Mouse (Mus musculus) embryonic facial prominence, embryonic 13.5 days (tissue): ENCODE data around the gene 4933406M09Rik. TPM values are rescaled to one million over a fixed set of nuclear protein-coding genes. Genes with fewer than 3 reads are reported as not detected.

ENCODE experiments used
- ATAC-seq: fragments of 200-750 bp; cut with Nextera tagmentation; 2 replicates; pipeline ENCODE4 v1.8.0; 2017; ENCODE audit warnings: low read depth; ENCODE audit not compliant: insufficient number of reproducible peaks, insufficient read depth, low FRiP score, low TSS enrichment
- H3K27ac ChIP-seq: fragments of 300-500 bp; sonication (generic); 2 replicates; pipeline ENCODE4 v1.5.1; 2015; ENCODE audit warnings: moderate library complexity, mild to moderate bottlenecking, inconsistent platforms
- H3K27me3 ChIP-seq: fragments of 300-500 bp; sonication (generic); 2 replicates; pipeline ENCODE4 v1.6.1; 2015; ENCODE audit warnings: mild to moderate bottlenecking, inconsistent platforms
- H3K36me3 ChIP-seq: fragments of 300-500 bp; sonication (generic); 2 replicates; pipeline ENCODE4 v1.6.1; 2015; ENCODE audit warnings: mild to moderate bottlenecking, inconsistent platforms
- H3K4me1 ChIP-seq: fragments of 300-500 bp; sonication (generic); 2 replicates; pipeline ENCODE4 v1.6.1; 2015; ENCODE audit warnings: inconsistent platforms
- H3K4me2 ChIP-seq: fragments of 300-500 bp; sonication (generic); 2 replicates; pipeline ENCODE4 v1.6.1; 2015; ENCODE audit warnings: moderate library complexity, mild to moderate bottlenecking, inconsistent platforms
- H3K4me3 ChIP-seq: fragments of 300-500 bp; sonication (generic); 2 replicates; pipeline ENCODE4 v1.5.1; 2015; ENCODE audit warnings: mild to moderate bottlenecking, inconsistent platforms
- H3K9ac ChIP-seq: fragments of 300-500 bp; sonication (generic); 2 replicates; pipeline ENCODE4 v1.6.1; 2015; ENCODE audit warnings: mild to moderate bottlenecking, inconsistent platforms
- H3K9me3 ChIP-seq: fragments of 300-500 bp; sonication (generic); 2 replicates; pipeline ENCODE4 v1.6.1; 2016; ENCODE audit warnings: inconsistent platforms
- WGBS: fragments of 180-500 bp; shearing (Covaris S2); methylation state at CpG from one replicate; pipeline ENCODE4 v1.1.7; 2015; ENCODE audit warnings: mixed read lengths; 5-methylcytosine and 5-hydroxymethylcytosine counted together
- polyA plus RNA-seq: library from polyadenylated mRNA; unstranded; fragments of >200 nt; fragmentation: Nextera tagmentation; extraction: Ambion mirVana; gene quantifications from 2 replicates; pipeline ENCODE4 v1.2.1, GENCODE M21; 2015

The 4933406M09Rik gene
- polyA plus RNA-seq, 1 experiment from 2014 or later = not detected

- Histone ChIP-seq H3K9ac (peak overlapping the region; percentile 58), H3K27ac (no peak overlapping the region), H3K36me3 (no peaks in the 10 kb centered on the region), H3K9me3 (no peaks in the 10 kb centered on the region), H3K4me1 (peaks cover 9% of the 10 kb centered on the region), H3K27me3 (no peaks in the 10 kb centered on the region), H3K4me2 (peak overlapping the region; percentile 61), H3K4me3 (peak overlapping the region; percentile 37)
- no peak for ATAC-seq
- 11% methylated on average over 19 of the region's 19 CpGs for WGBS
Measured at GRCm38 (mm10) chr1:134381795-134382625, 3.7 kb upstream of the 4933406M09Rik start.

- H3K27ac ChIP-seq = no peak overlapping the region
- H3K4me3 ChIP-seq = no peak overlapping the region
- no peaks in the 10 kb centered on the region for H3K27me3 ChIP-seq
- H3K4me2 ChIP-seq = no peak overlapping the region
- H3K4me1 ChIP-seq = peaks cover 9% of the 10 kb centered on the region
- no peak for ATAC-seq
- no peaks in the 10 kb centered on the region for H3K9me3 ChIP-seq
- H3K36me3 ChIP-seq = no peaks in the 10 kb centered on the region
- 87% methylated on average over 4 of the region's 4 CpGs for WGBS
- no peak overlapping the region for H3K9ac ChIP-seq
Measured at GRCm38 (mm10) chr1:134384581-134384980, 1.2 kb upstream of the 4933406M09Rik start.

GRCm38 (mm10) chr1:134385176-134385575 is 564 bp upstream of the 4933406M09Rik start:
- Histone ChIP-seq H3K4me3 (no peak overlapping the region), H3K27ac (no peak overlapping the region), H3K27me3 (no peaks in the 10 kb centered on the region), H3K4me1 (peaks cover 9% of the 10 kb centered on the region), H3K36me3 (no peaks in the 10 kb centered on the region), H3K9ac (no peak overlapping the region), H3K4me2 (no peak overlapping the region), H3K9me3 (no peaks in the 10 kb centered on the region)
- no peak for ATAC-seq

GRCm38 (mm10) chr1:134393827-134394226 is 8.1 kb downstream of the 4933406M09Rik start:
- H3K4me2 ChIP-seq = no peak overlapping the region
- H3K27ac ChIP-seq = no peak overlapping the region
- no peaks in the 10 kb centered on the region for H3K4me1 ChIP-seq
- no peak for ATAC-seq
- no peak overlapping the region for H3K9ac ChIP-seq
- no peaks in the 10 kb centered on the region for H3K36me3 ChIP-seq
- WGBS = 52% methylated on average over 5 of the region's 5 CpGs
- no peaks in the 10 kb centered on the region for H3K9me3 ChIP-seq
- no peak overlapping the region for H3K4me3 ChIP-seq
- no peaks in the 10 kb centered on the region for H3K27me3 ChIP-seq

GRCm38 (mm10) chr1:134398210-134398609 is 12.5 kb downstream of the 4933406M09Rik start:
- ATAC-seq = no peak
- no peak overlapping the region for H3K4me2 ChIP-seq
- no peaks in the 10 kb centered on the region for H3K36me3 ChIP-seq
- H3K9me3 ChIP-seq = no peaks in the 10 kb centered on the region
- H3K9ac ChIP-seq = no peak overlapping the region
- H3K4me3 ChIP-seq = no peak overlapping the region
- H3K27ac ChIP-seq = no peak overlapping the region
- no peaks in the 10 kb centered on the region for H3K4me1 ChIP-seq
- 89% methylated on average over 12 of the region's 12 CpGs for WGBS
- no peaks in the 10 kb centered on the region for H3K27me3 ChIP-seq

GRCm38 (mm10) chr1:134399735-134400134 is 14.0 kb downstream of the 4933406M09Rik start:
- Histone ChIP-seq H3K4me1 (no peaks in the 10 kb centered on the region), H3K27me3 (no peaks in the 10 kb centered on the region), H3K4me2 (no peak overlapping the region), H3K27ac (no peak overlapping the region), H3K9me3 (no peaks in the 10 kb centered on the region), H3K36me3 (no peaks in the 10 kb centered on the region), H3K9ac (no peak overlapping the region), H3K4me3 (no peak overlapping the region)
- ATAC-seq = no peak
- WGBS = 52% methylated on average over 5 of the region's 5 CpGs

GRCm38 (mm10) chr1:134405509-134406413 is 20.0 kb downstream of the 4933406M09Rik start, which contains the start of gene Cyb5r1:
TSS of gene Cyb5r1 (plus strand) at chr1:134405559.
- peaks cover 20% of the 10 kb centered on the region for H3K4me1 ChIP-seq
- WGBS = under 1% methylated on average over 43 of the region's 43 CpGs

GRCm38 (mm10) chr1:134406414-134406771 is 20.7 kb downstream of the 4933406M09Rik start:
- peak; percentile 39; the same call in 1 of the 2 replicates for ATAC-seq

More at GRCm38 (mm10) chr1:134405509-134406413, 20.0 kb downstream of the 4933406M09Rik start, which contains the start of gene Cyb5r1:
- Histone ChIP-seq H3K4me2 (peak within 1 kb of the TSS; percentile 78), H3K36me3 (peaks cover 31% of the 10 kb centered on the region), H3K9ac (peak within 1 kb of the TSS; percentile 80), H3K27me3 (no peaks in the 10 kb centered on the region), H3K9me3 (no peaks in the 10 kb centered on the region), H3K27ac (peak within 1 kb of the TSS; percentile 81), H3K4me3 (peak within 1 kb of the TSS; percentile 77)
- ATAC-seq = peak; percentile 93

GRCm38 (mm10) chr1:134408080-134408479 is 22.3 kb downstream of the 4933406M09Rik start:
- no peak for ATAC-seq
- Histone ChIP-seq H3K4me3 (no peak overlapping the region), H3K4me2 (no peak overlapping the region), H3K4me1 (peaks cover 25% of the 10 kb centered on the region), H3K27me3 (no peaks in the 10 kb centered on the region), H3K9me3 (no peaks in the 10 kb centered on the region), H3K27ac (no peak overlapping the region), H3K9ac (0 out of 2 replicates have a peak overlapping the region, but pooled peaks have one; percentile 16), H3K36me3 (peaks cover 43% of the 10 kb centered on the region)
- WGBS = 56% methylated on average over 8 of the region's 8 CpGs

More at GRCm38 (mm10) chr1:134406414-134406771, 20.7 kb downstream of the 4933406M09Rik start:
- WGBS = 29% methylated on average over 8 of the region's 8 CpGs
- Histone ChIP-seq H3K9me3 (no peaks in the 10 kb centered on the region), H3K4me1 (peaks cover 25% of the 10 kb centered on the region), H3K4me3 (peak overlapping the region; percentile 77), H3K4me2 (peak overlapping the region; percentile 78), H3K9ac (peak overlapping the region; percentile 80), H3K36me3 (peaks cover 37% of the 10 kb centered on the region), H3K27me3 (no peaks in the 10 kb centered on the region), H3K27ac (peak overlapping the region; percentile 81)

- Histone ChIP-seq H3K9ac (no peak overlapping the region), H3K27ac (no peak overlapping the region), H3K9me3 (no peaks in the 10 kb centered on the region), H3K4me2 (no peak overlapping the region), H3K36me3 (peaks cover 43% of the 10 kb centered on the region), H3K27me3 (no peaks in the 10 kb centered on the region), H3K4me1 (peaks cover 35% of the 10 kb centered on the region), H3K4me3 (no peak overlapping the region)
- no peak for ATAC-seq
- WGBS = 86% methylated on average over 9 of the region's 9 CpGs
Measured at GRCm38 (mm10) chr1:134411706-134412629, 26.2 kb downstream of the 4933406M09Rik start.

GRCm38 (mm10) chr1:134414038-134414437 is 28.3 kb downstream of the 4933406M09Rik start:
- Histone ChIP-seq H3K36me3 (peaks cover 27% of the 10 kb centered on the region), H3K9ac (no peak overlapping the region), H3K27me3 (no peaks in the 10 kb centered on the region), H3K4me2 (peak overlapping the region; percentile 61), H3K9me3 (no peaks in the 10 kb centered on the region), H3K4me1 (peaks cover 41% of the 10 kb centered on the region), H3K27ac (peak overlapping the region; percentile 97), H3K4me3 (no peak overlapping the region)
- 42% methylated on average over 2 of the region's 2 CpGs for WGBS
- ATAC-seq = no peak
